ENCODE assay signal across 29 mouse cellular contexts in genomic region chr5:65524831-65525230, GRCm38 (mm10). TPM values are rescaled to one million over a fixed set of nuclear protein-coding genes. Genes with fewer than 3 reads are reported as not detected.
"Had no signal": no experiment of that assay in that cellular context is flagged by ENCODE, and none has a peak within 500 bp of the region (broad histone marks: within the 10 kb centered on the region; RNA-seq: fewer than 3 reads in every experiment).

No protein-coding gene starts in this region.

- H3K4me3 ChIP-seq: left cerebral cortex, adult 2 months; limb, embryonic 12.5 days; limb, embryonic 15.5 days; midbrain, embryonic 12.5 days; myocyte; neural tube, embryonic 13.5 days; stomach, embryonic 15.5 days had no signal

- H3K4me2 ChIP-seq: limb, embryonic 12.5 days; limb, embryonic 15.5 days; liver, embryonic 11.5 days; lung, embryonic 14.5 days; midbrain, embryonic 12.5 days; neural tube, embryonic 13.5 days; stomach, embryonic 15.5 days had no signal

- H3K36me3 ChIP-seq: limb, embryonic 12.5 days; limb, embryonic 15.5 days; midbrain, embryonic 12.5 days; neural tube, embryonic 13.5 days; stomach, embryonic 15.5 days had no signal

- H3K9ac ChIP-seq: limb, embryonic 12.5 days; limb, embryonic 15.5 days; liver, embryonic 14.5 days; liver, postnatal 0 days; lung, embryonic 14.5 days; midbrain, embryonic 12.5 days; neural tube, embryonic 13.5 days; stomach, embryonic 15.5 days had no signal

- DNase-seq: kidney, adult 2 months; kidney, postnatal 25 days; layer of hippocampus, postnatal 36 days; liver, postnatal 0 days; lung, embryonic 14.5 days; retina, postnatal 1 day; right cerebral cortex, postnatal 25 days; spleen, adult 18-20 months; thymus, postnatal 25 days had no signal

- H3K27me3 ChIP-seq: limb, embryonic 12.5 days; limb, embryonic 15.5 days; neural tube, embryonic 13.5 days; stomach, embryonic 15.5 days had no signal

- H3K4me1 ChIP-seq: limb, embryonic 15.5 days; stomach, embryonic 15.5 days had no signal

- ATAC-seq: liver, postnatal 0 days; lung, postnatal 0 days; midbrain, embryonic 16.5 days had no signal

- H3K9me3 ChIP-seq: limb, embryonic 12.5 days; limb, embryonic 15.5 days; midbrain, embryonic 12.5 days; neural tube, embryonic 13.5 days; stomach, embryonic 15.5 days had no signal

- H3K27ac ChIP-seq: kidney, postnatal 0 days; left cerebral cortex, adult 2 months; limb, embryonic 12.5 days; limb, embryonic 15.5 days; liver, embryonic 14.5 days; macrophage; midbrain, embryonic 12.5 days; neural tube, embryonic 13.5 days; stomach, embryonic 15.5 days had no signal

RNA-seq across cellular contexts. Expression of gene Gm43552, which starts 32.2 kb away (rescaled TPM):
- total RNA-seq: layer of hippocampus, postnatal 10 days; left cerebral cortex, adult 2 months; left cerebral cortex, postnatal 10 days; left cerebral cortex, postnatal 36 days; megakaryocyte, adult 5-6 weeks; monocyte, adult 5-6 weeks; neutrophil, adult 5-6 weeks had no signal
- polyA plus RNA-seq: kidney, adult 2 months; kidney, embryonic 14.5 days; limb, embryonic 12.5 days; limb, embryonic 15.5 days; liver, embryonic 11.5 days; liver, embryonic 14.5 days; liver, postnatal 0 days; lung, embryonic 14.5 days; lung, postnatal 0 days; macrophage; midbrain, embryonic 12.5 days; midbrain, embryonic 16.5 days; myocyte; neural tube, embryonic 13.5 days had no signal
